Mouse (Mus musculus) heart, postnatal 0 days (tissue): Measurements from ENCODE around the gene Klhl26.

ENCODE experiments used
- CTCF ChIP-seq: IDR thresholded peaks from 2 replicates; pipeline ENCODE4 v1.5.1; 2016; ENCODE audit warnings: antibody characterized with exemption, control low read depth, low read depth
- EP300 ChIP-seq: IDR thresholded peaks from 2 replicates; pipeline ENCODE4 v1.6.1; 2016; ENCODE audit warnings: antibody characterized with exemption, low read depth

- TF ChIP-seq CTCF (no peak), EP300 (no peak)
Observed at GRCm38 (mm10) chr8:70422722-70423121, 54.0 kb downstream of the Klhl26 start.
